ENCODE assay signal across 26 mouse cellular contexts in genomic region chr5:120074101-120074500, GRCm38 (mm10). TPM values are rescaled to one million over a fixed set of nuclear protein-coding genes. Genes with fewer than 3 reads are reported as not detected.
DNase-seq lines count a peak whose midpoint lies in the region; ATAC-seq and TF ChIP-seq lines count a peak whose summit lies in the region.
"Had no signal": no experiment of that assay in that cellular context is flagged by ENCODE, and none has a peak within 500 bp of the region (broad histone marks: within the 10 kb centered on the region; RNA-seq: fewer than 3 reads in every experiment).

No protein-coding gene starts in this region.

- TF ChIP-seq POLR2A in brain, embryonic 14.5 days (IDR thresholded peaks at IDR 0.05; ENCODE audit: borderline replicate concordance, extremely low read depth, insufficient read depth, insufficient read length, poor library complexity, severe bottlenecking): no peak

- DNase-seq in heart, embryonic 10.5 days (ENCODE audit: low spot score): no peak
- no peak for DNase-seq in heart, adult 18-20 months
- DNase-seq in midbrain, postnatal 0 days (ENCODE audit: low spot score): peak; percentile 8
- peak; percentile 8 for DNase-seq in brain, adult 2 months (ENCODE audit: low read depth, low spot score)
- DNase-seq in brain, embryonic 14.5 days (ENCODE audit: low read depth): peak; percentile 49
- DNase-seq in right cerebral cortex, postnatal 36 days (ENCODE audit: low spot score in 2 of 2): no peak
- DNase-seq: adrenal gland, postnatal 25 days; B cell, adult 2 months; cerebellum, adult 2 months; gastrocnemius, postnatal 25 days; heart, adult 2 months; heart, postnatal 10 days; kidney, adult 9 months; kidney, postnatal 10 days; lung, postnatal 4 days; midbrain, embryonic 14.5 days; thymus, postnatal 4 days had no signal

- H3K4me2 ChIP-seq in midbrain, postnatal 0 days (ENCODE audit: low read depth, low read length, poor library complexity, severe bottlenecking): no peak overlapping the region
- H3K4me2 ChIP-seq in midbrain, embryonic 13.5 days (replicated peaks): no peak overlapping the region
- H3K4me2 ChIP-seq: embryonic facial prominence, embryonic 15.5 days; forebrain, embryonic 12.5 days; heart, embryonic 13.5 days; hindbrain, embryonic 12.5 days; limb, embryonic 13.5 days; liver, embryonic 11.5 days had no signal

- no peak overlapping the region for H3K9ac ChIP-seq in midbrain, postnatal 0 days (replicated peaks; ENCODE audit: low read length, poor library complexity, severe bottlenecking)
- H3K9ac ChIP-seq in midbrain, embryonic 13.5 days (replicated peaks): no peak overlapping the region
- H3K9ac ChIP-seq: embryonic facial prominence, embryonic 15.5 days; forebrain, embryonic 12.5 days; heart, embryonic 13.5 days; hindbrain, embryonic 12.5 days; limb, embryonic 13.5 days had no signal

- H3K27me3 ChIP-seq in heart, embryonic 10.5 days (ENCODE audit: insufficient read depth, poor library complexity, severe bottlenecking): peaks cover 9% of the 10 kb centered on the region; the same call in 1 of the 2 replicates
- H3K27me3 ChIP-seq in midbrain, postnatal 0 days (ENCODE audit: insufficient read depth, low read length): no peaks in the 10 kb centered on the region
- no peaks in the 10 kb centered on the region for H3K27me3 ChIP-seq in midbrain, embryonic 13.5 days
- H3K27me3 ChIP-seq: embryonic facial prominence, embryonic 15.5 days; forebrain, embryonic 12.5 days had no signal

- 38% methylated on average over 9 of the region's 9 CpGs for WGBS in heart, embryonic 10.5 days
- 77% methylated on average over 9 of the region's 9 CpGs for WGBS in midbrain, postnatal 0 days
- WGBS in midbrain, embryonic 13.5 days: 80% methylated on average over 9 of the region's 9 CpGs

- no peak overlapping the region for H3K4me3 ChIP-seq in heart, embryonic 10.5 days
- H3K4me3 ChIP-seq in midbrain, postnatal 0 days (ENCODE audit: low read depth, low read length): no peak overlapping the region
- no peak overlapping the region for H3K4me3 ChIP-seq in midbrain, embryonic 13.5 days (replicated peaks)
- H3K4me3 ChIP-seq: embryonic facial prominence, embryonic 10.5 days; embryonic facial prominence, embryonic 15.5 days; forebrain, embryonic 12.5 days; heart, adult 2 months; heart, embryonic 13.5 days; hindbrain, embryonic 12.5 days; limb, embryonic 13.5 days had no signal

- H3K9me3 ChIP-seq in heart, embryonic 10.5 days: no peaks in the 10 kb centered on the region
- H3K9me3 ChIP-seq in midbrain, postnatal 0 days (ENCODE audit: low read length): no peaks in the 10 kb centered on the region
- no peaks in the 10 kb centered on the region for H3K9me3 ChIP-seq in midbrain, embryonic 13.5 days
- H3K9me3 ChIP-seq: embryonic facial prominence, embryonic 10.5 days; embryonic facial prominence, embryonic 15.5 days; forebrain, embryonic 12.5 days; heart, embryonic 13.5 days; hindbrain, embryonic 12.5 days; limb, embryonic 13.5 days had no signal

- no peak for ATAC-seq in midbrain, postnatal 0 days (ENCODE audit: low FRiP score)
- ATAC-seq in midbrain, embryonic 13.5 days: no peak
- ATAC-seq: intestine, embryonic 16.5 days had no signal

- H3K36me3 ChIP-seq in heart, embryonic 10.5 days: no peaks in the 10 kb centered on the region
- H3K36me3 ChIP-seq in midbrain, postnatal 0 days (ENCODE audit: insufficient read depth, low read length): no peaks in the 10 kb centered on the region
- no peaks in the 10 kb centered on the region for H3K36me3 ChIP-seq in midbrain, embryonic 13.5 days
- H3K36me3 ChIP-seq: embryonic facial prominence, embryonic 10.5 days; embryonic facial prominence, embryonic 15.5 days; forebrain, embryonic 12.5 days; heart, embryonic 13.5 days; hindbrain, embryonic 12.5 days; limb, embryonic 13.5 days had no signal

- H3K4me1 ChIP-seq in heart, embryonic 10.5 days: peaks cover 9% of the 10 kb centered on the region
- H3K4me1 ChIP-seq in midbrain, postnatal 0 days (ENCODE audit: insufficient read depth, low read length): no peaks in the 10 kb centered on the region
- no peaks in the 10 kb centered on the region for H3K4me1 ChIP-seq in midbrain, embryonic 13.5 days (replicated peaks)
- H3K4me1 ChIP-seq: embryonic facial prominence, embryonic 10.5 days; embryonic facial prominence, embryonic 15.5 days; forebrain, embryonic 12.5 days; hindbrain, embryonic 12.5 days; limb, embryonic 13.5 days had no signal

- H3K27ac ChIP-seq in heart, embryonic 10.5 days: peak overlapping the region; percentile 47
- no peak overlapping the region for H3K27ac ChIP-seq in midbrain, postnatal 0 days (ENCODE audit: low read depth, low read length)
- no peak overlapping the region for H3K27ac ChIP-seq in midbrain, embryonic 13.5 days
- H3K27ac ChIP-seq: embryonic facial prominence, embryonic 10.5 days; embryonic facial prominence, embryonic 15.5 days; forebrain, embryonic 12.5 days; heart, adult 2 months; heart, embryonic 13.5 days; hindbrain, embryonic 12.5 days; limb, embryonic 13.5 days had no signal

- TF ChIP-seq CTCF in midbrain, postnatal 0 days (IDR thresholded peaks at IDR 0.05): no peak
- no peak for TF ChIP-seq CTCF in brain, embryonic 14.5 days (IDR thresholded peaks at IDR 0.05; ENCODE audit: borderline replicate concordance, extremely low read depth, insufficient read depth, insufficient read length)

RNA-seq across cellular contexts. Expression of gene Rbm19, which starts 42.2 kb away (rescaled TPM):
- 27.8 and 31.4 TPM in 2 replicates for polyA plus RNA-seq in heart, embryonic 10.5 days (2016; fragmentation: Nextera tagmentation; extraction: Ambion mirVana)
- 10 to 100 TPM; 18.4 to 18.5 TPM for total RNA-seq in heart, adult 18-20 months (2021)
- total RNA-seq in midbrain, postnatal 0 days (2014; rRNA removed): 34.5 and 34.7 TPM in 2 replicates
- 17.5 and 17.9 TPM in 2 replicates for polyA plus RNA-seq in midbrain, postnatal 0 days (2015; fragmentation: Nextera tagmentation; extraction: Ambion mirVana)
- polyA plus RNA-seq in midbrain, embryonic 13.5 days (2015; fragmentation: Nextera tagmentation; extraction: Ambion mirVana): 18.8 and 19.1 TPM in 2 replicates
- polyA plus RNA-seq in brain, embryonic 14.5 days (2012; rRNA removed): 12.6 and 15.7 TPM in 2 replicates

Comparison
In these comparisons a context has a peak if more than half of its experiments do, and no peak if none do; other contexts are left out.
1. DNase-seq: peak in midbrain, postnatal 0 days (single experiment), brain, adult 2 months (single experiment) and brain, embryonic 14.5 days (single experiment); none in heart, embryonic 10.5 days (single experiment), heart, adult 18-20 months (0 of 2) and right cerebral cortex, postnatal 36 days (0 of 2).